Mouse (Mus musculus) embryonic stem cell, embryonic (primary cell): ENCODE results near the gene Slc4a11.
"Not testable (repeated sequence)": the region's sequence is repeated elsewhere in the genome, so short reads cannot be mapped to it uniquely, and the experiment has no call there.

Experiments
- CTCF ChIA-PET, 4 experiments: fragments of 300-600 bp in 2 of 4; fragments of 350-600 bp in 2 of 4; sonication (Branson Sonifier 250); formaldehyde crosslinking; loops; one replicate each; lab custom pipeline; 2022; ENCODE audit warnings: inconsistent platforms in 2 of 4; lab: Charles Lee
- POLR2A ChIA-PET, 4 experiments: fragments of 300-600 bp in 2 of 4; fragments of 350-600 bp in 2 of 4; sonication (Branson Sonifier 250); formaldehyde crosslinking; loops; one replicate each; lab custom pipeline; 2022; ENCODE audit warnings: antibody characterized with exemption in 4 of 4, inconsistent platforms in 1 of 4; lab: Charles Lee

The Slc4a11 gene

GRCm38 (mm10) chr2:130656536-130656935 is 40.8 kb downstream of the Slc4a11 start:
- POLR2A ChIA-PET, result interaction anchor here in 3 of 4 experiments (0.6 to 9.4 kb wide), 5 partner anchors 8 to 44 kb away, joined by 3 to 67 read pairs (median 5); partner anchors contain the start of genes Ddrgk1 (in 2 of the 3) and Itpa (in 2 of the 3)

GRCm38 (mm10) chr2:130655660-130656339 is 41.5 kb downstream of the Slc4a11 start:
- ChIA-PET CTCF (no interaction called here), POLR2A (interaction anchor here in 3 of 4 experiments (0.6 to 9.4 kb wide), 5 partner anchors 9 to 43 kb away, joined by 3 to 67 read pairs (median 5); partner anchors contain the start of genes Ddrgk1 (in 2 of the 3) and Itpa (in 2 of the 3))

More at GRCm38 (mm10) chr2:130656536-130656935, 40.8 kb downstream of the Slc4a11 start:
- CTCF ChIA-PET, result no interaction called here

- ChIA-PET POLR2A (interaction anchor here in 2 of 4 experiments (0.9 to 9.4 kb wide), 5 partner anchors 11 to 44 kb away, joined by 3 to 67 read pairs (median 4); partner anchors contain the start of genes Ddrgk1 (in 2 of the 2), Itpa (in 1 of the 2) and Slc4a11 (in 1 of the 2)), CTCF (no interaction called here)
Observed at GRCm38 (mm10) chr2:130653760-130654159, 43.6 kb downstream of the Slc4a11 start.

GRCm38 (mm10) chr2:130653303-130653702 is 44.0 kb downstream of the Slc4a11 start:
- ChIA-PET POLR2A (interaction anchor here in 2 of 4 experiments (0.9 to 9.4 kb wide), 4 partner anchors 11 to 44 kb away, joined by 3 to 67 read pairs (median 16); partner anchors contain the start of genes Ddrgk1 (in 2 of the 2), Itpa (in 1 of the 2) and Slc4a11 (in 1 of the 2)), CTCF (no interaction called here)

- POLR2A ChIA-PET, result interaction anchor here in 3 of 4 experiments (0.6 to 9.4 kb wide), 7 partner anchors 12 to 290 kb away, joined by 3 to 67 read pairs (median 5); partner anchors contain the start of genes Ddrgk1 (in 2 of the 3) and Itpa (in 1 of the 3)
- CTCF ChIA-PET, result not testable (repeated sequence)
Observed at GRCm38 (mm10) chr2:130649028-130649427, 48.3 kb downstream of the Slc4a11 start.

GRCm38 (mm10) chr2:130645198-130645597 is 52.1 kb downstream of the Slc4a11 start:
- POLR2A ChIA-PET, result interaction anchor here in 2 of 4 experiments (1.1 to 2.8 kb wide), 3 partner anchors 19 to 29 kb away, joined by 4 to 7 read pairs (median 4); partner anchors contain the start of gene Ddrgk1 (in 2 of the 2)
- CTCF ChIA-PET, result interaction anchor here in 1 of 4 experiments (0.5 kb wide), 1 partner anchor 260 kb away, joined by 5 read pairs; no protein-coding TSS in a partner anchor

GRCm38 (mm10) chr2:130642684-130643369 is 54.5 kb downstream of the Slc4a11 start, which contains the start of gene Lzts3:
TSS of gene Lzts3 (minus strand) at chr2:130642803.
- POLR2A ChIA-PET, result interaction anchor here in 3 of 4 experiments (0.6 to 3.6 kb wide), 20 partner anchors 9 to 358 kb away, joined by 3 to 35 read pairs (median 4); partner anchors contain the start of genes Ddrgk1 (in 3 of the 3), Itpa (in 2 of the 3), Slc4a11 (in 2 of the 3) and Idh3b (in 1 of the 3)
- CTCF ChIA-PET, result interaction anchor here in 2 of 4 experiments (0.6 to 1.2 kb wide), 5 partner anchors 15 to 800 kb away, joined by 3 to 12 read pairs (median 4); no protein-coding TSS in a partner anchor

- POLR2A ChIA-PET, result interaction anchor here in 3 of 4 experiments (0.6 to 3.6 kb wide), 22 partner anchors 9 to 358 kb away, joined by 3 to 35 read pairs (median 3); partner anchors contain the start of genes Ddrgk1 (in 3 of the 3), Itpa (in 2 of the 3), Slc4a11 (in 2 of the 3) and Idh3b (in 1 of the 3)
- CTCF ChIA-PET, result interaction anchor here in 2 of 4 experiments (0.6 to 1.2 kb wide), 5 partner anchors 14 to 800 kb away, joined by 3 to 12 read pairs (median 4); no protein-coding TSS in a partner anchor
Observed at GRCm38 (mm10) chr2:130642197-130642660, 55.1 kb downstream of the Slc4a11 start.

GRCm38 (mm10) chr2:130641351-130642025 is 55.8 kb downstream of the Slc4a11 start:
- POLR2A ChIA-PET, result interaction anchor here in 3 of 4 experiments (0.6 to 3.6 kb wide), 14 partner anchors 9 to 349 kb away, joined by 3 to 35 read pairs (median 4); partner anchors contain the start of genes Ddrgk1 (in 2 of the 3), Itpa (in 2 of the 3) and Slc4a11 (in 2 of the 3)

GRCm38 (mm10) chr2:130639276-130639675 is 58.0 kb downstream of the Slc4a11 start:
- ChIA-PET CTCF (interaction anchor here in 1 of 4 experiments (1.0 to 1.7 kb wide), 2 partner anchors 25 to 58 kb away, joined by 4 read pairs; partner anchors contain the start of genes Ddrgk1 and Slc4a11), POLR2A (interaction anchor here (0.6 to 2.9 kb wide), 11 partner anchors 9 to 395 kb away, joined by 3 to 30 read pairs (median 4); partner anchors contain the start of genes Ddrgk1 (in 2 of the 4), Fastkd5 (in 1 of the 4), Itpa (in 1 of the 4) and Mrps26 (in 1 of the 4))

More at GRCm38 (mm10) chr2:130641351-130642025, 55.8 kb downstream of the Slc4a11 start:
- CTCF ChIA-PET, result no interaction called here

GRCm38 (mm10) chr2:130638101-130638611 is 59.2 kb downstream of the Slc4a11 start:
- ChIA-PET POLR2A (interaction anchor here in 3 of 4 experiments (0.8 to 6.8 kb wide), 24 partner anchors 8 to 364 kb away, joined by 3 to 30 read pairs (median 4); partner anchors contain the start of genes Ddrgk1 (in 3 of the 3), Itpa (in 3 of the 3), Mrps26 (in 2 of the 3) and Nop56 (in 2 of the 3)), CTCF (interaction anchor here in 3 of 4 experiments (0.5 to 1.4 kb wide), 8 partner anchors 8 to 347 kb away, joined by 3 to 6 read pairs (median 3); partner anchors contain the start of genes Ddrgk1 (in 1 of the 3) and Itpa (in 1 of the 3))

- ChIA-PET CTCF (interaction anchor here in 1 of 4 experiments (0.7 to 2.0 kb wide), 3 partner anchors 9 to 133 kb away, joined by 3 to 5 read pairs (median 4); no protein-coding TSS in a partner anchor), POLR2A (interaction anchor here (0.7 to 6.8 kb wide), 17 partner anchors 10 to 551 kb away, joined by 3 to 34 read pairs (median 4); partner anchors contain the start of genes Ddrgk1 (in 3 of the 4), Itpa (in 2 of the 4), Cdc25b (in 1 of the 4) and Nop56 (in 1 of the 4))
Observed at GRCm38 (mm10) chr2:130635847-130636246, 61.5 kb downstream of the Slc4a11 start.

- POLR2A ChIA-PET, result interaction anchor here (0.6 to 6.8 kb wide), 15 partner anchors 11 to 552 kb away, joined by 3 to 34 read pairs (median 4); partner anchors contain the start of genes Ddrgk1 (in 3 of the 4), Itpa (in 2 of the 4), Cdc25b (in 1 of the 4) and Nop56 (in 1 of the 4)
Observed at GRCm38 (mm10) chr2:130634739-130635411, 62.4 kb downstream of the Slc4a11 start.

More at GRCm38 (mm10) chr2:130634739-130635411, 62.4 kb downstream of the Slc4a11 start:
- CTCF ChIA-PET, result interaction anchor here in 1 of 4 experiments (0.7 to 2.0 kb wide), 3 partner anchors 32 to 134 kb away, joined by 4 to 5 read pairs (median 4); no protein-coding TSS in a partner anchor
